Mouse (Mus musculus) embryo, embryonic 9.5 days (tissue): ENCODE results near the gene Olfr1012.
"Not testable (repeated sequence)": the region's sequence is repeated elsewhere in the genome, so short reads cannot be mapped to it uniquely, and the experiment has no call there.

Experiments used
- DNase-seq: peaks from one replicate; pipeline ENCODE4 v3.0.0-alpha.2; 2017; ENCODE audit errors: extremely low spot score

Olfr1012 gene

DNA sequence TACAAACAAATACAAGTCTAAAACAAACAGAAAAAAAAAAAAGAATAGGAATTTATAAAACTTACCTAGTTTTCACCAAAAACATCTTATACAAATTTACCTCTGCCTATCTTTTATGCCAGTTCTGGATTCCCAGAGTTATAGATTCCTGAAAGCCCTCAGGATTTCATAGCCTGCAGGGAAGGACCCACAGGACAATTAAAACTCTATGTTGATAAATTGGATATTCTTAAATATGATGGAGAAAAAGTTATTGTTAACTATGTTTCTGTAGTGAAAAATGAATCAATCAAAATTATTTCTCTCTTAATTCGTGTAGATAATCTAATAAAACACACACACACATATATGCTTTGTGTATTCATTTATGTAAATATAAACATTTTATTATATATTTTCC is at the start of gene Olfr1012:
TSS of gene Olfr1012 (minus strand) at position 101 of the 400 bp plus-strand sequence.
- DNase-seq: no peak

DNA sequence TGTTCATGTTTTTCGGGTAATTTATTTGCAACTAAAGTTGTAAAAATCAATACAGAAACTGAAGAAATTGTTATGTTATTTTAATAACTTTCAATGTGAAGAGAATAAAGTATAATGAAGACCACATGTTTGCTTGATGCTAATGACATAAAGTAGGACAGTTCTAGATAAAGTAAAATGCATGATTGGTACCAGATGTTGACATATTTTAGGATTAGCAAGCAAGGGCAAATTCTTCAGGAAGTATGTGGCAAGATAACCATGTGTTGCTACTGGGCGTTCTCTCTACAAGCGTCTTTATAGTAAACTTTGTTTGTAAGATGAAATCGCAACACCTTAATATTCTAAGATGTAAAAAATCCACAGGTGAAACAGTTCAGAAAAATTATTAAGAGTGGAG is 41.9 kb upstream of the Olfr1012 start:
- DNase-seq: no peak

GRCm38 (mm10) chr2:85802444-85802843 is 39.9 kb upstream of the Olfr1012 start, which contains the start of gene Olfr1016:
Olfr1016 (minus strand) TSS chr2:85802544.
- DNase-seq: no peak

- peak; percentile 3 for DNase-seq
Observed at GRCm38 (mm10) chr2:85792331-85792730, 29.8 kb upstream of the Olfr1012 start.

DNA sequence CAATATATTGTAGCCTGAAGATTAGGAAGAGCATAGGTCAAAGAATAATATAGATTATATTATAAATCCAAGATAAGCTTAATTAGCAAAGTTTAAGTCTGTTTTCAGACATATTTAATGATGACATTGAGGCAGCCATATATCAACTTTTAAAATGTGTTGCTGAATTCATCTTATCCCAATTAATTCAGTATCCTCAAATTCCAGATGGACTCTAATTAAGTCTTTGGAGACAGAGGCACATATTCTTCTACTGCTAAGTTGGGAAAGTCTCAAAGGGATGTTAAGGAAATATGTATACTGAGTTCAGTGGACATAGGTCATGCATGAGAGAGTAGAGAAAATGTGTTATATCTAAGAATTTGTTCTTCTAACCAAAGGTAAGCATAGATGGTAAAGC is 19.2 kb upstream of the Olfr1012 start, which contains the start of gene Olfr1015:
TSS of gene Olfr1015 (plus strand) at position 301 of the 400 bp plus-strand sequence.
- DNase-seq: no peak

DNA sequence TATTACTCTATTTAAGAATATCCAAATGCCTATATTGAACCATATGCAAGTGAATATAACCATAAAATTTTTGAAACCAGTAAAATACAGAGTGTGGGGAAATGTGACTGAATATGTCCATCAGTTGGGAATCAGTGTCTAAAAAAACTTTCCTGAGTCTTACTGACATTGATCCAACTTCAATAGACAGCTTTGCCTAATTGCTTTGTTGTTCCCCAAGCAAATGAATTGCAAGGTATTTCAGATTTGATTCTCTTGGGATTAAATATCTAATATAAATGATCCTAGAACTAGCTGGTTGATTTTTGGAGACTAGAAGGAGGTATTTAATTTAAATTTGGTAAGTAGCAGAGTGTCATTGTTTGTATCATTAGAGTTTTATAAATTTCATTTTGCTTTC is 9.8 kb upstream of the Olfr1012 start, which contains the start of gene Olfr1014:
TSS of gene Olfr1014 (plus strand) at position 301 of the 400 bp plus-strand sequence.
- no peak for DNase-seq

DNA sequence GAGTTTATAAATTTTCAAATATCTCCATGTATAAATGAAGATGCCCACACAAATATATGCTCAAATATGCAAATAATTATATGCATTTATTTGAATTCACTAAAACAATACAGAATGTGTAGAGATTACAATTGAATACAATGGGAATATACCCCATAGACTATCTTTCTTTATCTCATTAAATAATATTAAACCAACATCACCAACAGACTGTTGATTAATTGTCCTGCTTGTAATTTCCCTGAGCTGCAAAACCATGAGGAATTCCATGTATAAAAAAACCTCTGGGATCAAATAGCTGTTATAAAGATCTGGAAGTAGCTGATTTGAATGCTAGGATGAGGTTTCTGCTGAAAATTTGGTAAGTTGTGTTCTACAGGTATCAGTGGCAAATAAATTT is 4.2 kb upstream of the Olfr1012 start, which contains the start of gene Olfr1013:
TSS of gene Olfr1013 (plus strand) at position 301 of the 400 bp plus-strand sequence.
- DNase-seq: no peak

DNA sequence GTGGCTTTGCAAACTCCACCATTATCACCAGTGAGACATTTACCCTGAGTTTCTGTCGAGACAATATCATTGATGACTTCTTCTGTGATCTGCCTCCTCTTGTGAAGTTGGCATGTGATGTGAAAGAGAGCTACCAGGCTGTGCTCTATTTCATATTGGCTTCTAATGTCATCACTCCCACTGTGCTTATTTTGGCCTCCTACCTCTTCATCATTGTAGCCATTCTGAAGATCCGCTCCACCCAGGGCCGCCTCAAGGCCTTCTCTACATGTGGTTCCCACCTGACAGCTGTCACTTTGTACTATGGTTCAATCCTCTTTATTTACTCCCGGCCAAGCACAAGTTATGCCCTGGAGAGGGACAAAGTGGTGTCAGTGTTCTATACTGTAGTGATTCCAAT is 8.7 kb downstream of the Olfr1012 start:
- DNase-seq: no peak

DNA sequence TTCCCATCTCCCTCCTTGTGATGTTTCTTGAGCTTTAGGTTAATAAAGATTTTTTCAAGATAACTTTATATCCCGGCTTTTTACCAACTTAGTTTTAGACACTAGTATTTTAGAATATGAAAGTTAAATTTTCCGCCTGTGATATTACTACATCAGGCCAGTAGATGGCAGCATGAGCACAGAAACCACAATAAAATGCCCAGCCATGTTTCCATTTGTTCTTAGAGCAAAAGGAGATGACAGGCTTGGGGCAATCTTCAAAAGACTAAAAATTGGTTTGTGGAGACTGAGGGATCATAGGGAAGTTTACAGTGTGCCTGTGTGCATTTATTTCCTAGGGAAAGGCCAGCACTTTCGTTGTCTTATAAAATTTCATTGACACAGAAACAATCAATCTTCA is 36.8 kb downstream of the Olfr1012 start:
- DNase-seq: peak; percentile 28

DNA sequence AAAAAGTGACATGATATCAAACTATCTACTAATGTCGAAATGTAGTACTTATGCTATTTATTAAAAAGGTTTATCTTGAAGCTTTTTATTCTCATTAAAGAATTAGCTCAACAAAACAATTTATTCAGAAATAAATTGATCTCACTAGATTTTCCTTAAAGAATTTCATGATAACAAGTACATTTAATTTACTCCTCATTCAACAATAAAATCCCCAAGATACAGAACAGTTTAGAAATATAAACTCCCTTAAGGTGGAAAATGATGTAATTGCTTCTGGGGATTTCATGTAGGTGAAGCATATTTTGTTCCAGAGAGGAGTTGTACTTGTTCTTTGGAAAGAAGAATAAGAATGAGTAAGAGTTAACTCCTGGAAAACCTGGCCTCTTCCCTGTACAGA is 47.4 kb downstream of the Olfr1012 start, which contains the start of gene Olfr1009:
TSS of gene Olfr1009 (plus strand) at position 301 of the 400 bp plus-strand sequence.
- no peak for DNase-seq

- DNase-seq: no peak
Observed at GRCm38 (mm10) chr2:85711159-85711558, 51.4 kb downstream of the Olfr1012 start.

GRCm38 (mm10) chr2:85710680-85711079 is 51.9 kb downstream of the Olfr1012 start:
- DNase-seq: not testable (repeated sequence)
